In genomic region chr11:108352842-108353388, GRCm38 (mm10) we compare ENCODE assay signal across 26 mouse cellular contexts. TPM values are rescaled to one million over a fixed set of nuclear protein-coding genes. Genes with fewer than 3 reads are reported as not detected.
"Had no signal": no experiment of that assay in that cellular context is flagged by ENCODE, and none has a peak within 500 bp of the region (broad histone marks: within the 10 kb centered on the region; RNA-seq: fewer than 3 reads in every experiment).

No protein-coding gene starts in this region.

- H3K9me3 ChIP-seq: liver, embryonic 13.5 days; liver, embryonic 15.5 days; lung, embryonic 15.5 days; midbrain, embryonic 13.5 days; midbrain, embryonic 15.5 days; neural tube, embryonic 13.5 days; neural tube, embryonic 15.5 days; stomach, embryonic 15.5 days had no signal

- H3K4me2 ChIP-seq: liver, embryonic 13.5 days; liver, embryonic 15.5 days; lung, embryonic 15.5 days; midbrain, embryonic 11.5 days; midbrain, embryonic 13.5 days; midbrain, embryonic 15.5 days; neural tube, embryonic 13.5 days; neural tube, embryonic 15.5 days; stomach, embryonic 15.5 days had no signal

- H3K9ac ChIP-seq: liver, embryonic 13.5 days; liver, embryonic 15.5 days; liver, postnatal 0 days; lung, embryonic 15.5 days; midbrain, embryonic 13.5 days; midbrain, embryonic 15.5 days; neural tube, embryonic 13.5 days; neural tube, embryonic 15.5 days; stomach, embryonic 15.5 days had no signal

- H3K4me1 ChIP-seq: liver, embryonic 13.5 days; liver, embryonic 15.5 days; lung, embryonic 15.5 days; stomach, embryonic 15.5 days had no signal

- ATAC-seq: liver, postnatal 0 days; lung, postnatal 0 days; midbrain, embryonic 13.5 days; midbrain, embryonic 15.5 days had no signal

- H3K36me3 ChIP-seq: liver, embryonic 13.5 days; liver, embryonic 15.5 days; lung, embryonic 15.5 days; midbrain, embryonic 13.5 days; midbrain, embryonic 15.5 days; neural tube, embryonic 13.5 days; neural tube, embryonic 15.5 days; stomach, embryonic 15.5 days had no signal

- H3K4me3 ChIP-seq: liver, embryonic 13.5 days; liver, embryonic 15.5 days; lung, embryonic 15.5 days; midbrain, embryonic 13.5 days; midbrain, embryonic 15.5 days; myocyte; neural tube, embryonic 13.5 days; neural tube, embryonic 15.5 days; stomach, embryonic 15.5 days had no signal

- DNase-seq: liver, embryonic 13.5 days; liver, postnatal 0 days; lung, adult 2 months; lung, postnatal 4 days; retina, postnatal 1 day; right cerebral cortex, adult 18-20 months; right cerebral cortex, postnatal 25 days; right cerebral cortex, postnatal 4 days; thymus, postnatal 14 days; thymus, postnatal 36 days had no signal

- H3K27me3 ChIP-seq: liver, embryonic 15.5 days; lung, embryonic 15.5 days; midbrain, embryonic 13.5 days; midbrain, embryonic 15.5 days; neural tube, embryonic 13.5 days; neural tube, embryonic 15.5 days; stomach, embryonic 15.5 days had no signal

- H3K27ac ChIP-seq: liver, embryonic 13.5 days; liver, embryonic 15.5 days; lung, embryonic 15.5 days; midbrain, embryonic 13.5 days; midbrain, embryonic 15.5 days; neural tube, embryonic 13.5 days; neural tube, embryonic 15.5 days; stomach, embryonic 15.5 days; stomach, postnatal 0 days had no signal

RNA-seq across cellular contexts. Expression of gene Apoh, which starts 9.8 kb away (rescaled TPM):
- total RNA-seq: megakaryocyte, adult 5-6 weeks; megakaryocyte-erythroid progenitor cell, adult 5-6 weeks; midbrain, postnatal 0 days had no signal
- polyA plus RNA-seq: midbrain, embryonic 11.5 days; neural tube, embryonic 11.5 days; spleen, adult 2 months had no signal
